Mouse (Mus musculus): ENCODE data around the gene Etv2.

Etv2 gene

DNA sequence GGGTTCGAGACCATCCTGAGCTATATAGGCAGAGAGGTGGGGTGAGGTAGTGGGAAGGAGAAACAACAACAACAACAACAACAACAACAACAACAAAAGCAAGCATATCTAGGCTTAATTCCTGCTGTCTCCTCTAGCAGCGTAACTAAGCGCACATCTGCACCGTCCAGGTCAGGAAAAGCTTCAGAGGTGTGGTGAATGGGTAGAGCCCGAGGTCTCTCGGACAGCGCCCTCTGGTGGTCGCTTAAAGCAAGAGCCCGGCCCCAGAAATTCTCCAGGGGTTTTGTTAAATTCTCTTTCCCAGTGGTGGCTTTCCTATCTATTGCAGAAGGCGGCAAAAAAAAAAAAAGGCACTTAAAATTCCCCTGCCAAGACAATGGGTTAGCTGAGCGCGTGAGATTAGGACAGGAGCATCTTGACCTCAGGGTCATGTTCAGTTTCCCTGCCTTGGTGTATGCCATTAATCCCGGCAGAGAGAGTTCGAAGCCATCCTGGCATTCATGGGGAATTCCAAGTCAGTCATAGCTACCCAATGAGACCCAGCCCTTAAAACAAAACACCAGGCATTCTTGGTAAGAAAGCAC is 22.0 kb downstream of the Etv2 start:
- peak; percentile 64 for DNase-seq

DNA sequence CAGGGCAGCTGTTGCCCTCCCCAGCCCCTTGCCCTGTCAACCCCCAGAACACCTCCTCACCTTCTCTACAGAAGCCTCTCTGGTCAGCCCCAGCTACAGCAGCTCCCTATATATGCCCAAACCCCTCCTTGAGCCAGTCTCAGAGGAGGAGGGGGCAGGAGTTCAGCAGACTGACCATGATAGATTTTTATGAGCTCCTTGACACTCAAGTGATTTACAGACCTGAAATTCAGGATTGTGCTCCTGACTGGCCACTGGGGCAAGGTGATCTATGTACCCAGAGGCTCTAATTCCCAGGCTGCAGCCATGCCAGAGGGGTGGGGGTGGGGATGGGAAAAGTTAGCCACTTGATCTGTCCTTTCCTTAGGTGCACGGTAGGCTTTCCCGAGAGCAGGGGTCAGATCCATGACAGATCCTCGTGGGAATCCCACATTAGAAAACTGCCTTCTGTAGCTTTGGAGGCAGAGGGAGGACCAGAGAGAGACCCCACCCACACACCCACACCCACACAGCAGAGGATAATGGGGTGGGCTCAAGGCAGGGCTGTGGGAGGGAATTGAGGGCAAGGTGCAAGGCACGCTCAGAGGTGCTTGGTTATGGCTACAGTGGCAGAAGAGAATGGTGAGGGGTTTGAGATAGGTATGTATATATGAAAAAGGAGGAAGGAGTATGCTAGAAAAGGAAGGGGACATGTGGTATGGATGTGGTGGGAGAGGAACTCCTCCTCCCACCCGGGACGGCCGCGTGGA is 22.8 kb downstream of the Etv2 start, which contains the start of gene Upk1a:
Gene Upk1a (minus strand): TSS at position 194 of the 749 bp plus-strand sequence.
- no peak for DNase-seq

DNA sequence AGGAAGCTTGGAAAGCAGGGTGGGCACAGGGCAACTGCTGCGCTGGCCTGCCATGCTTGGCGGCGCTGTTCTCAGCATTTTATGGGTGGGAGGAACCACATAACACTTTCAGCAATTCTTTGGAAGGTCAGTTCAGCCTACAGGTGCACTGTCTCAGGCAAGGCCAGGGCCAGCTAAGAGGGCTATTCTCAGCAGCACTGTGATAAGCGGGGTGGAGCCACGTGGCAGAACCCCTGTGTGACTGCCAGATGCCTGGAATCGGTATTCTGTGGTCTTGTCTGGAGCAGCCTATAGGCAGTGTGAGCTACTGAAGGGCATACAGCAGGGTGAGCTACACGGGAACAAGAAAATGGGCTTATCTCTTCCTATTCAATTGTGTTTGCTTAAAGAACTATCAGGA is 25.6 kb downstream of the Etv2 start:
- DNase-seq = no peak

DNA sequence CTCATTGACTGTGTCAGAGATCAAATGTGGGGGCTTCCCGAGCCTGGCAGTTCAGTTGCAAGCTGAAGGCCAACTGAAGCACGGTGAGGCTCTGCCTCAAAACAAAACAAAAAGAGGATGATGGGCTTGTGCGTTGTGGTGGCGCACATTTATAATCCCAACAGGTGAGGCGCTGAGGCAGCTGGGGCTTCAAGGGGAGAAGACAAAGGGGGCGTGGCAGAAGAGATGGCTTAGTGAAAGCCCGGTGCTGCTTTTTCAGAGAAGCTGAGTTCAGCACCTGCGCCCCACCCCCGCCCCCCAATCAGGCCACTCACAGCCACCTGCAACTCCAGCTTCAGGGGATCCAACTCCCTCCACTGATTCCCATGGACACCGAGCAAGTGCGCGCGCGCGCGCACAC is 27.2 kb downstream of the Etv2 start:
- DNase-seq = no peak

DNA sequence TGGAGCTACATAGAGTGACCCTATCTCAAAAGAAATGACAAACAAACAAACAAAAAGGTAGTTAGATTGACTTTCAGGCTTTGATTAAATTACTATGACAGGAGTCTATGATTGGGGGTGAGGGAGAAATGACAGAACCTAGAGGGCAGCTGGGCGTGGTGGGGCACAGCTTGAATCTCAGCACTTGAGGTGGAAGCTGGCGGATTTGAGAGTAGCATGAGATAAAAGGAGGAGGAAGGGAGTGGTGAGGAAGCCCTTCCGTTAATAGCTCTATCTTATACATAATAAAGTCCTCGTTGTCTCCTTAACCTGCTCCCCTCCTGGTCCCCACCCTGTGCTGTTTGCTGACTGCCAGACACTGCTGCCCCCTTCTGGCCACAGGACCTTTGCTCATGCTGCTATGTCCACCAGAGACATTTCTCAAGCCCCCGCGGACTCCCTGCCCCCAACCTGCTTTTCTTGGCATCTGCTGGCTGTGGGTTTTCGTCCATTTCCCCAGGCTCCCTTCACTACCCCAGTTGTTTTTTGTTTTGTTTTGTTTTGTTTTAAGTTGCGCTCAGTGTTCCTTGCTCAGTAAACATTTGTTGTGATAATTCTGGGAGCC is 27.8 kb downstream of the Etv2 start:
- no peak for DNase-seq

DNA sequence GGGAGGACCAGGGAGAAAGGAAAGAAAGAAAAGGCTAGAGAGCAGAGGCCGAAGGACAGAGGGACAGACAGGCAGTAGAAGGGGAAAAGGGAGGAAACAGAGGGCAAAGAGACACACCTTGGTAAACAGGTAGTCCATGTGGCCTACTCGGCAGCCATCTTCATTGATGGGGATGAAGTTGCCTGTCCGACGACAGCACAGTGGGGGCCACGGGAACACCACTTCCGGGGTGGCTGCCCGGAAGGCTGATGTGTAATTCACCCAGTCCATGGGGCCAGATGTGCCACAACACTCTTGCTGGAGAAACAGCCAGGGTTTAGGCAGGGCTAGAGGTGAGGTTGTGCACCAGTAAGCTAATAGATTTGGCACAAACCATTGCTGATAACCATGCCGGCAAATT is 30.7 kb downstream of the Etv2 start:
- no peak for DNase-seq

DNA sequence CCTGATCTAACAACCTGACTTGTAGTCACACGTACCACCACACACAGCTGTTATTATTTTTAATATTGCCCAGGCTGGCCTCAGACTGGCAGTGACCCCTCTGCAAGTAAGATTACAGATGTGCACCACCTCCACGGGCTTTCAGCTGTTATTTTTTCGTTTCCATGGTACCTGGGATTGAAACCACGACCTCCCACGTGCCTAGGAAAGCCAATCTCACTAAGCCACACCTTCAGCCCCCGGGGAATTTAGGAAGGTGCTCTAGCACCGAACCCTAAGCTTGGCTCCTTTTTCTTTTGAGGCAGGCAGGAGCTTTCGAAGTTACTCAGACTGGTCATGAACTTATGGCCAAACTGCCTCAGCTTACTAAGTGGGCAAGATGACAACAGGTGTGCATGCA is 31.2 kb downstream of the Etv2 start:
- DNase-seq = no peak

DNA sequence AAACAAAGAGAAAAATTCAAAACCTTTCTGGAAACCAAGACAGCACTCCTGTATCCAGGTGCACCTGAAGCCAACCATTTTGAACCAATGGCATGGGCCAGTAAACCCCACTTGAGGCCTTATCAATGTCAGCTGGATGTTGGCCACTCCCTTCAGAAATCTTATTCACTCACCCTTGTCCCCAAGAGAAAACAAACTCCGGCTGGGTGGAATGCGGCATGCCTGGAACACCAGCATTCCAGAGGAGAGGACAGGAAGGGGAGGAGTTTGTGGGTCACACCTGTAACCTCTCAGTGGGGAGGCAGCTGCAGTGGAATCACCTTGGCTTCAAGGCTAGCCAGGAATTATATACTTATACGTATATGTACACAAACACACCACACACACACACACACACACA is 33.1 kb downstream of the Etv2 start:
- DNase-seq = no peak

DNA sequence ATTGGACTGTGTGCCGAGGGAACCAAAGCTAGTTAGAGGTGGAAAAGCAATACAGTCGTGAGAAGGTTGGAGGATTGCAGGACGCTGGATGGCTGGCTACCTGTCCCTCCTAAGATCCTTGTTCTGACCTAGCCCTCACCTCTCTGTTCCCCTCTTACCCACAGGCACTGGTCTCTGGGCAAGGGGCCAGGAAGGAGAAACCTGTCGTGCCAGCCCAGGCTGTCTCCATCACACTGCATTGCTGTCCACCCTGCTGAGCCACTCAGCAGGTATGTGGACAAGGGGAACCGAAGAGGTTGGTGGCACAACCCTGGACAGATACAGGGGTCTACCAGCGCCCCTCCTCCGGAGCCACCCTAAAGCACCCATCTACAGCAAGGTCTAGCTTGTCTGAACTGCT is 35.0 kb downstream of the Etv2 start:
- DNase-seq = no peak

DNA sequence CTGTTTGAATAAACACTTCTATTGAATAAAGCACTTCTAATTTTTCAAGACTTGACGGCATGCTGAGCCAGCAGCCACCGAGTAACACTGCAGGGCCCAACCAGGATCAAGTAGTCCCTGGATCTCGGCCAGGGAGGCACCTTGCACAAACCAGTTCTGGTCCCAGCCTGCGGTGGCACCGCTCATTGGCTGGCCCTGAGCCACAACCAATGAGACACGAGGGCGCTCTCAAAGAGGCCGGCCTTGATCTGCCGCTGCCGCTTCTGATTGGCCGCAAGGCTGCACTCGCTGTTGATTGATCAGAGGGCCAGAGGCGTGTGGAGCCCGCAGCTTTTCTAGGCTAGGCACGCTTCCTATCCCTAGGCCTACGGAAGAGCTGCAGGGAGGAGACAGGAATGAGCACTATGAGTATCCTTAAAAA is 35.7 kb downstream of the Etv2 start:
- peak; percentile 88 for DNase-seq

DNA sequence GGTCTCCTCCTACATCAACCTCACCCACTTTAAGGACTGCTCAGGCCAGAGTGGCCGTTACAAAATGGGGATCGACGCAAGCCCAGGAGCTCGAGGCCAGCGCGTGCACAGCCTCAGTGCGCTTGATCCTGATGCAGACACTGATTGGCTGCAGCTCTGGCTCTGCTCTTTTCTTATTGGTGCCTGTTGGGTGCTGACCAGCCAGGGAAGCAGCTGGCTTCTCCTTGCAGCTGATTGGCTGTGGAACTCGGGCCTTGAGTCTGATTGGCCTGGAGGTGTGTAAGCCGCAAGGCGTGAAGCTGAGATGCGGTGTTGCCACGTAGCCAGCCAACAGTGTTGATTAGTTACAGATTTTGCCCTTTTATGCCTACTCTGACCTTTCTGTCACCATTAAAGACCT is 36.9 kb downstream of the Etv2 start, which contains the start of gene Zbtb32:
Gene Zbtb32 (minus strand): TSS at position 124 of the 400 bp plus-strand sequence.
- no peak for DNase-seq

DNA sequence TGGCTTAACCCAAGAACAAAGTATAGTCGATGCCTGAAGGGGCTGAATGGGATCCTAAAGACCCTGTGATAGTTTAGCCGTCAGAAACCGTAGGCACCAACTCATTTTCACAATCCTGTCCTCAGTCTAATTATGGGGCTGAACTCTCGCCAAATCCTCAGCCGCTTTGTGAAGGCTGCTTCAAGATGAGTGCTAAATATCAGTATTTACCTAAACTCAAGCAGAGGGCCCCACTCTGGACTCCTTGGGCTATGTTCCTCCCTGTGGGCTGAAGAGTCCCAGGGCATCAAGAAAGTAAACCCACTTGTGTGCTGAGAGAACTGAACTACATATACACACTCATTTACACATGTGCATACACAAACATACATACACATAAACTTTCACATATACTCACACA is 38.8 kb downstream of the Etv2 start:
- DNase-seq = no peak

DNA sequence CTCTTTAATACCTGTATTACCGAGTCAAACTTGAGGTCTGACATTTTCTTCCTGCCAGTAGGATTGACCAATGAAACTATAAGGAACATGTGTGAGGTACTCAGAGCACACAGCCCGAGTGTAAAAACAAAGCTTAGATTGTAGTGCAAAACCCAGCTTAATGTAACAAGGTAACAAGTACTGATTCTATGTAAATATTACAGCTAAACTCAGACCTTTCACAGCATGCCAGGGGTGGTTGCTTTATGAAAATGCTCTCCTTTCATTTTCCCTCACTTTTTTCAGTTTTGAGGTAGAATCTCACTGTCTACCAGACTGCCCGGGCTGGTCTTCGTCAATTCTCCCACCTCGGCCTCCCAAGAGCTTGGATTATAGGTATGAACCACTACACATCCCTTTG is 39.6 kb downstream of the Etv2 start:
- no peak for DNase-seq

DNA sequence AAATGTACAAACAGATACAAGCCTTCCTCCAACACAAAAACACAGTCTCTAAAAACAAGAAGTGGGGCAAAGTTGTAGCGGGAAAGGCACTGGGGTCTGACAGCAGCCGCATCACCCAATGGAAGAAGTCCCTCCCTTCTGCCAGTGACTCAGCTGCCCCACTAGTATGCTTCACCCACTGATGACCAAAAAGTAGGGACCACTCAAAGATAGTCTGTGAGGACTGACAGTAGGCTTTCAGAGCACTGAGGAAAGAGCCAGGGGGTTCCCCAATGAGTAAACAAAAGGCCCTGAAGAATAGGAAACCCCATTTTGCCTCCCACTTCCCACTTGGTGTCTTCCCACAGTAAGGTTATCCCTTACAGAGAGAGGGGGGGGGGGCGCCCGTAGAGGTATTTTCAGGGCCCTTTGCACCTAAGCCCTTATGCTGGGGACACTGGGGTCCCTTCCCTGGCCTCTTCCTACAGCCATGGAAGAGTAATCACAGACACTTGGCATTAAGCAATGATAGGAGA is 41.1 kb downstream of the Etv2 start:
- no peak for DNase-seq

DNA sequence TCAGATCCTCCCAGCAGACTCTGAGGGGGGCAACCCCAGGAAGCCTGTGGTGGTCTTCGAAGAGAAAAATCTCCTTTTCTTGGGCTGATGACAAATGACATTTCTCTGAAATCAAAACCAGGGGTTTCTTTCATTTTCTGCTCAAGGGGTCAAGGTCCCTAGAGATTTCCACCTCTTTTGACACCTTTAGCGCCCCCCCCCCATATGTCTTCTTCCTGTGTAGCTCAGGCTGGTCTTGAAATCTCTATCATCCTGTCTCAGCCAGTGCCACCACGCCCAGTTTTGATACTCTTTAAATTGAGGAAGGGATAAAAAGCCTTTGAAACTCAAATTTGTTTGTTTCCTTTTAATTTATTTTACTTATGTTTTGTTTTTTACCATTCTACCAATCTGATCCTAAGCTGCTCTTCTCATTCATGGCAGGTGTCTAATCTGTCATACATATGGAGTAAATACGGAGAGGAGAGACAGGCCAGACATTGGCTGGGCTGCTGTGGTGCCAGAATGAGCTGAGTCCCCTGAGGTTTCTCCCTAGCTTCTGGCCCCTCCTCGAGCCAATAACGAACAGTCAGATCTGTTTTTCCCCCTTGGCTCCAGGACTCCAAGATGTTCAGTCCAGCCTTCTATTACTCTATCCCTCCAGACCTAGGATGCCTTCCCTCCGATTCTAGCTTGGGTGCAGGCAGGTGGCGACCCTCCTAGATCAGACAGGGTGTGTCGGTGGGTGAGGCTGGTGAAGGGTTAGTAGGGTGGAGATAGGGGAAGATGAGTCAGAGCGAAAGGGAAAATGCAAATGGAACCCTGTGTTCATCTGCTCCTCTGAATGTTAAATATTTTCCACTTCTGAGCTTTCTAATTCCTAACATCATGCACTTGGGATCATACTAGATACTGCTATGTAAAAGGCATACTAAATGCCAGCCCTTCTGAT is 41.8 kb downstream of the Etv2 start:
- no peak for DNase-seq

DNA sequence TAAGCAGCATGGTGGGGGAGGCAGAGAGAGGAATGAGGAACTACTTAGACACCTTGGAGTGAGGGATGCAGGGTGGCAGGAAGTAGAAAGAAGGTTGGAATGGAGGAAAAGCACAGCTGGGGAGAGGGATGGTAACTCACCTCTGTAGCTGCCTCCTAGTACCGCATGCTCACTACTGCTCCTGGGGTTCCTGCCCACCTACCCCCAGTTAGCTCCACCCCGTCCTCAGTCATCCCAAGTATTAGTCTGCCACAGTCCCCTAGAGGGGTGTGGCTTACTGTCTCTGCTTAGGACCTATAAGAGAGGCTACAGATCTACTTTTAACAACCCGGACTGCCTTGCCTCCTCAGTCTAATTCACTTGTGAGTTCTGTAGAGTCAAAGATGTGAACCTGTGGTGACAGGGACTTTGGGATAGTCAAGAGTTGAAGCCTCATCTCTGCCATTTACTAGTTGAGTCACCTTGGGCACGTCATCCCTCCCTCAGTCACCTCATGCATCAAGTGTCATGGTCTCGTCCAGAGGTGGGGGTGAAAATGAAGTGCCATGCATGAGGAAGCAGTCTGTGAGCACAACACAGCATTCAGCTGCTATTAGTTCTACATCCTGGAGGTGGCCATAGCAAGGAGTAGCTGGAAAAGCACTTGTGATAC is 42.8 kb downstream of the Etv2 start:
- no peak for DNase-seq

DNA sequence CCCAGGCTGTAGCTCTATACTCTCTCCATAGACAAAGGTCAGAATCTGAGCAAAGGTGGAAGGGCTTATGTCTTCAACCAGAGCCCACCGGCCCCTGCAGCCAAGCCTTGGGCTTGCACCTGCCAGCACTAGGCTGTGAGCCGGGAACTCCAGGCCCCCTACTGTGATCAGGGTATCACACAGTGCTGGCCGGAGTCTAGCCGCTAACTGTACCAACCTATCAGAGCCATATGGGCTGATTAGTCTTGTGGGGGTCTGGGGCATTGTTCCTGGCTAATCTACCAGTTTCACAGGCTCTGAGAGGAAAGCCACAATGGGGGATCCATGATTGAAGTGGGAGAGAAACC is 44.1 kb downstream of the Etv2 start:
- no peak for DNase-seq

DNA sequence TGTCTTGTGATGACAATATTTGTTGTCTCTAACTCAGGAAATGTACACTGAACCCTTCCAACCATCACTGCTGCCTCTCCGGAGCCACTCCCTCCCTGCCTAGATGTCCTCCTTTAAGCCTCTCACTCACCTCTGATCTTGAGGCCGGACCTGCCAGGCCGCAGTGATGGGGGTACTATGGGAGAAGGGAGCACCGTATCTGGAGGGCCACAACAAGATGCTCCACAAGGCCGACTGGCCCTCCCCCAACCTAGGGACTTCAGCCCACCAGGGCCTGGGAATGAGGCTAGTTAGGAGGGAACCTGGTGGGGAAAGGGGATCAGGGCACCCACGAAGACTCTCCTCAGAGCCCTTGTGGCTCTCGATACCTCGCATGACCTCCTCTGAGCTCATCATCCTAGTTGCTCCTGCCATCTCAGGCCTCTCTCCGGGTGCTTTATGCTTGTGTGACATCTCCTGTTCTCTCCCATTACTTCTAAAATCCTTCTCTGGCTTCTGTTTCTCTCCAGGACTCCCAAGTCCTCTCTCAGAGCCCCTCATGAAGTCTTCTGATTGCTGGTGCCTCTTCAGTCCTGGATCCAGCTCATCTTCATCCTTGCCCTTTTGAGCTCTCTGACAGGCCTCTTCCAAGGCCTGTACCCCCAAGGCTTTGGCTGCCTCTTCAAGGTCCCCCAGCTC is 44.6 kb downstream of the Etv2 start:
- no peak for DNase-seq

DNA sequence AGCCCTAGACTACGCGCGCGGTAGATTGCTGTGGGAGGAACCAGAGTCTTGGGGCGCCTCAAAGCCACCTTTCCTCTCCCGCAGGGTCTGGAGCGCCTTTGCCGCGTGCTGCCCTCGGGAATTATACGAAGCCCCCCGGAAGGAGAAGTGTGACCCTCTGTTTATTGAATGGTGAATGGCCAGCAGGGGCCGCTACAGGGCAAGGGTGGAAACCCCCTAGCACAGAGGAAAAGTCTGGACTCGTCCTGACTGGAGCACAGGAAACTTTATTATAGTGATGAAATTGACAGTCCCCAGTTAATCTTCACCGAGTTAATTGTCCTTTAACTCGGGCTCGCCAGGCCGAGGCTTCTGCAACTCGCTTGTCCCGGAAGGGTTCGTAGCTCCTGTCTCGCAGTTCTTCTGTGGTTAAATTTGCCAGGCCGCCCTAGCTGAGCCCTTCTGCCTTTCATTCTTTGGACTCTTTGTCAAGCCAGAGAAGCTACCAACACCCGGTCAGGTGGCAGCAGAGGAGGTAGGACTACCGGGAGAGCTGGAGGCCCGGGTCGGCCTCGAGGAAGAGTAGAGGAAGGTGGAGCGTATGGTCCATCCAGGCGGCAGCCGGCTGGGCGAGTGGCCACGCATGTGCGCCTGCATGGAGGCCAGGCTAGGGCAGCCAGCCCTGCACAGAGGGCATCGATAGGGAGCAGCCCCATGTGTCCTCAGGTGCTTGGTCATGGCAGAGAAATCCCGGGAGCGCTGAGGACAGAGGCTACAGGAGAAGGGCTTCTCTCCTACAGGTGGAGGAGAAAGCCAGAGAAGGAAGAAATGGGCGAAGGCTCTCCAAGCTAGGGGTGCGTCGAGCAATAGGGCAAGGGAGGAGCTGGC is 46.0 kb downstream of the Etv2 start:
- DNase-seq = peak; percentile 96

DNA sequence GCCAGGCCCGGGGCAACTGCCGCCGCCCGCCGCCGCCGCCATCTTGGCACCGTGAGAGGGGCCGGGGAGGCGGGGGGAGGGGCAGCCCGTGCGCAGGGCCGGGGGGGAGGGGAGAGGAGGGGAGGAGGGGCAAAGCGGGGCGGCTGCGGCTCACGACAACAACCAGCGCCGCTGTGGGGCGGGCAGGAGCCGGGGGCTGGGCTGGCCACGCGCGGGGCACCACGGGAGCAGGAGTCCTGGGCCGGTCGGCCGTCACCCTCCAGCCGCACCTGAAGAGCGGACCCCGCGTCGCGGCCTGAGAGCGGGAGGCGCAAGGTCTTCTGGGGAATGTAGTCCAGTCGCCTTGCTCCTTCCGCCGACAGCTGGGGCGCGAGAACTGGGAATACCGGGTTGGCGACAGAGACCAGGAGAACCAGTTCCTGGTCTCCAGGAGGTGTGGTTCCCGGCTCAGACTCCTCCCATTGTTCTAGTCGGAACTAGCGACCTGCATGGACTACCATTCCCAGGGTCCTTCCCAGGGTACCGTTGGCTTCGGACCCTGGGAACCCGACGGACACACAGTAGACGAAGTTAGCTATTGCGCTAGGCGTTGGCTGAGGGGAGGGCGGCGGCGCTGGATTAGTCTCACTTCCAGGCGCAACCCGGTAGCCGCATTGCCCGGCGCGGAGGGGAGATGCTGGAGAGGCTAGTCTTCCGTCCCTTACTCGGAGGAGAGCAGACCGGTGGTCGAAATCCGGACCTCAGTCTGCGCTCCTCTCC is 46.8 kb downstream of the Etv2 start, which contains the start of gene Kmt2b:
Gene Kmt2b (minus strand): TSS at position 51 of the 759 bp plus-strand sequence.
- DNase-seq = peak; percentile 91

Measured in right cerebral cortex, postnatal 4 days (tissue).